Mouse (Mus musculus) thymus, postnatal 25 days (tissue): Measurements from ENCODE around the gene Irf2.

Source experiments
- DNase-seq: peaks from one replicate; pipeline ENCODE4 v3.0.0; 2022

The Irf2 gene

DNA sequence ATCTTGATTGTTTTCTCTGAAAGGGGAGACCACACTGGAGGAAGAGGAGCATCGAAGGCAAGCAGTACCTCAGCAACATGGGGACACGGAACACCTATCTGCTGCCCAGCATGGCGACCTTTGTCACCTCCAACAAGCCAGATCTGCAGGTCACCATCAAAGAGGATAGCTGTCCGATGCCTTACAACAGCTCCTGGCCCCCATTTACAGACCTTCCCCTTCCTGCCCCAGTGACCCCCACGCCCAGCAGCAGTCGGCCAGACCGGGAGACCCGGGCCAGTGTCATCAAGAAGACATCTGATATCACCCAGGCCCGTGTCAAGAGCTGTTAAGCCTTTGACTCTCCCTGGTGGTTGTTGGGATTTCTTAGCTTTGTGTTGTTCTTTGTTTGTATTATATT lies 106.4 kb downstream of the Irf2 start:
- DNase-seq, result no peak

GRCm38 (mm10) chr8:46846893-46847292 lies 107.4 kb downstream of the Irf2 start:
- DNase-seq, result no peak

DNA sequence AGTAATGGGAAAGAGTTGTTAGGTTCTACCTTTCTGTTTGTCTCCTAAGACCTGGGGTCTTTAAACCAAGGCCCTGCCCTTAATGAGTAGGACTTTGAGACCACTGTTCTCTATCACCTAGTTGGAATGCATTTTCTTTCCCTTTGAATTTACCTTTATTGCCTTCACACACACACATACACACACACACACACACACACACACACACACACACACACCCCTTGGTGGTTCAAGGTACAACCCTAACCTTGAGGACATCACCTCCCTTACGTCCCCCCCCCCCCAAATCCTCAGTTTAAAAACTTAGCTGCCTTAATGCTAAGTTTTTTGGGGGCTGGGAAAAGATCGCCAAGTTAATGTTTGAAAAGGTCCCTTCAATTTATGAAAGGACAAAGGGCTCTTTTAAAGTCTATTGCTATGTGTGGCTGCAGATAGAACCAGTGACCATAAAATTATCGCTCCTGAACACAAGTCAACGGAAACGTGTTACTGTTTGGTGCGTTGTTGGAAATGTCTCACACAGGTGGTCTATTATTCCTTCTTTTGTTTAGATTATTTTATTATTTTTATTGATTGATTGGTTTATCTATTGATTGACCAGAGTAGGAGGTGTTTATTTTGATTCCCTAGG lies 108.6 kb downstream of the Irf2 start:
- DNase-seq, result no peak

- no peak for DNase-seq
Observed at GRCm38 (mm10) chr8:46848931-46849330, 109.4 kb downstream of the Irf2 start.

DNA sequence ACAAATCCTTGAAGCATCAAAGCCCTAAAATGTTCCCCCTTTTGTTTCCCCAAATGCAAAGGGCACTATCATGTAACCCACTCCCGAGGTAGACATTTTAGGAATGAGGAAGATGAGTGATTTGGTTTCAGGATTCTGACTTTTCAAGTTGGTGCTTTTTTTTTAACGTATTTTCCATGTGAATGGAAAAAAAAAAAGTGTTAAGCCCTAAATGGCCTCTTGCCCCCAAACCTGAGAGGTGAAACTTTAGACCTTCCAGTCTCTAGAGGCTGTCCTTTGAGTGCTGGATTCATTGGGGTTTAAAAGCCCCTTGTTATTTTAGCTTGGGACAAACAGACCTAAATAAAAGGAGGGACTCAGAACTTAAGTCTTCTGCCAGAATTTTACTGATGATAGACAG lies 109.9 kb downstream of the Irf2 start:
- no peak for DNase-seq

GRCm38 (mm10) chr8:46850258-46850897 lies 110.8 kb downstream of the Irf2 start:
- no peak for DNase-seq

- no peak for DNase-seq
Observed at GRCm38 (mm10) chr8:46851560-46851959, 112.0 kb downstream of the Irf2 start.

DNA sequence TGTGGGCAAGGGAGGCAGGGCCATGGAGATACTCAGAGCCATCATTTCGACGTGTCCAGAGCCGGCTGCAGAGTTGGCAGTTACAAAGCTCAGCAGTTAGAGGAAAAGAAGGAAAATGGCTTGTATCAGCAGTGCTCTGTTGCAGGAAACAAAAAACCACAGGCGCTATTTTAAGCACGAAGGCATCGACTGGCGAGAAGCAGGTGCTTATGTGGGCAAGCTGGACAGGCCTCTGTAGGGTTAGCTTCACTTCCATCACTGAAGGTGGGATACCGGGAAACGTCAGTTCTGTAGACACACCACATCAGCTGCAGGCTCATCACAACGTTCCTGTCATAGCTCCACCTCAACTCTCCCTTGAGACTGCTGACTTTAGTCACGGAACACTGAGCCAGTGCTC lies 112.8 kb downstream of the Irf2 start:
- peak; percentile 53 for DNase-seq

DNA sequence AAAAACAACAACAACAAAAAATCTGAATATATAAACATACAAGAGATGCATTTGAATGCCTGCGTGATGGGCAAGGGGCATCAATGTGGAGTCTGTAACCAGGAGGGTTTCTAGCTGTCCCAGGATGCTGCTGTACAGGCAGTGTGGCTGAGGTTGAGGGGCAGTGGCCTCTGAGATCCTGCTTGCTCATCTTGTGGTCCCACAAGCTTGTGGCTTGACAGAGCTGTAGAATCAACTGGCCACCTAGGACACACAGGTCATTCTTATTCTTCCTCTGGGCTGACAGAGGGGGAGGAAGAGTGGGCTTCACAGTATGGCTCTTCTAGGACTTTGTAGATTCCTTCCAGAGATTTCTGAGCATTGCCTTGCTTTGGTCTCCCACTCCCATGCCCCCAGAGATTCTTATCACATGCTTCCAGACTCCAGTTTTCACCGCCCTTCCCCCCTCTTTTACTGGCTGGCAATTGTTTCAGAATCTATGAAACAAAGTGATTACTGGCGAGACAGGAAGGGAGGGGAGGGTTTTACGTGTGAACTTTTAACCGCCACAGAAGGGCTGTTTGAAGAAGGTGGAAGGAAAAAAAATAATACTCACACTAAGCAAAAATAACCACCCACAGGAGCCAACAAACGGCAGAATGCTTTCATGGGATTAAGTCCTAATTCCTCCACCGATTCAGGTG lies 119.8 kb downstream of the Irf2 start:
- DNase-seq, result peak; percentile 52

- no peak for DNase-seq
Observed at GRCm38 (mm10) chr8:46859847-46860167, 120.3 kb downstream of the Irf2 start.

GRCm38 (mm10) chr8:46862508-46862907 lies 123.0 kb downstream of the Irf2 start:
- no peak for DNase-seq

DNA sequence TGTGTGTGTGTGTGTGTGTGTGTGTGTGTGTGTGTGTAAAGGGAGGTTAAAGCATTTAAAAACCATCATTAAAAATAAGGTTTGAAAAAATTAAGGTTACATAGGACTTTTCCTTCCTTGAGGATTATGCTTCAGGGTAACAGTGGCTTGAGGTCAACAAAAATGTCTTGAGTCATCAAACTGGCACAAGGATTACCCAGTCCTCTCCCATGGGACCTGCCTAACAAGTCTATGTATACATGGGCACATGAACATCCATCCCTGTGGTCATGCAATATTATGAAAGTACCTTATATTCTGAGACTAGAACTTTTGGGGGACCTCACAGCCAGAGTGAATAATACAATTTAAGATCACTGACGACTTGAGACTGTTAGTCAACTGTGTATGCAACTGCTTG lies 125.9 kb downstream of the Irf2 start:
- no peak for DNase-seq

GRCm38 (mm10) chr8:46867440-46867839 lies 127.9 kb downstream of the Irf2 start:
- no peak for DNase-seq

- DNase-seq, result no peak
Observed at GRCm38 (mm10) chr8:46868346-46869065, 129.0 kb downstream of the Irf2 start.

- no peak for DNase-seq
Observed at GRCm38 (mm10) chr8:46869521-46869925, 130.0 kb downstream of the Irf2 start.

DNA sequence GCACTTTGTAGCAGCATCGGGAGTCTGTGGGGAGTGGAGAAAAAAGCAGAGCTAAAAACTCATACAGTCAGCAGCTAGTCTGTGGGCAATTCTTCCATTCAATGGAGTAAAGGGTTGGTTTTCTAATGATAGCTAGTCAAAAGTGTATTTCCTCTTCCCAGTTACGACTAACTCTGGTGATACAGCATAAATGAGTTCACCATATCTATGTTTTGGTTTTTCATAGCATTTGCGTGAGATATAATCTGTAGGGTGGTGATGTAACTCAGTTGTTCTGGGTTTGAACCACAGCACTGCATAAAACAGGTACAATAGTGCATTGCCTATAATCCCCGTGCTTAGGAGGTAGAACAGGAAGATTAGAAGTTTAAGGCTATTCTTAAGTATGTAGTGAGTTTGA lies 131.6 kb downstream of the Irf2 start:
- no peak for DNase-seq

GRCm38 (mm10) chr8:46875615-46876293 lies 136.2 kb downstream of the Irf2 start:
- no peak for DNase-seq

DNA sequence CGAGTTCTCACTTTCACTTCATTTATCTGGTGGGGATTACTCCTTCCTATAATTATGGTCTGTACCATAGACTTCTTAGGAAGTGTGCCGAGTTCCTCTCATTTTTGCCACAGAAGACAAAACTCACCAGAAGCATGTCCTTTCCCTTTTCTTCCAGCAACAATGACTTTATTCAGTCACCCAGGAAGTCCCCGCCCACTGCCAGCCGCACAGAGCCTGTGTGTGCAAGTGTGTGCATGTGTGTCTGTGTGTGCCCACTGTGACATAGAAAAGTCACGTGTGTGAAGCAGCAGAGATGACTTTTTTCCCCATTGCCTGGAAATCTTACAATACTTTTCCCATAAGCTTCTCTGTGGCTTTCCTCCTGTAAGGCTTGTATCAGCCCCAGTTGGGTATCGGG lies 141.8 kb downstream of the Irf2 start:
- DNase-seq, result peak; percentile 21

GRCm38 (mm10) chr8:46881755-46882419 lies 142.4 kb downstream of the Irf2 start:
- no peak for DNase-seq

DNA sequence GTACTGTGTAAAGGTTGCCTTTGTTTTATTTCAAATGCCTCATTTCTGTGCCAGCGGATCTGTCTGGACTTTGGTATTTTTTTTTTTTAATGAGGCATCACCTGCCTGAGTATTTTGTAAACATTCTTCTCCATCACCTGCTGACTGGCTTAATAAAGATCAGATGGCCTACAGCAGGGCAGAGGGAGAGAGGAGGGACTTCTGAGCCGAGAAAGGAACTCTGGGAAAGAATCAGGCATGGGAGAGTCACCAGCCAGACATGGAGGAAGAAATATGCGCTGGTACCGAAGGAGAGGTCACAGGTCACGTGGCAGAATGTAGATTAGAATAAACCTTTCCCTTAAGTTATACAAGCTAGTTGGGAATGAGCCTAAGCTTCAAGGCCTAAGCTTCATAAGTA lies 143.2 kb downstream of the Irf2 start:
- DNase-seq, result no peak

DNA sequence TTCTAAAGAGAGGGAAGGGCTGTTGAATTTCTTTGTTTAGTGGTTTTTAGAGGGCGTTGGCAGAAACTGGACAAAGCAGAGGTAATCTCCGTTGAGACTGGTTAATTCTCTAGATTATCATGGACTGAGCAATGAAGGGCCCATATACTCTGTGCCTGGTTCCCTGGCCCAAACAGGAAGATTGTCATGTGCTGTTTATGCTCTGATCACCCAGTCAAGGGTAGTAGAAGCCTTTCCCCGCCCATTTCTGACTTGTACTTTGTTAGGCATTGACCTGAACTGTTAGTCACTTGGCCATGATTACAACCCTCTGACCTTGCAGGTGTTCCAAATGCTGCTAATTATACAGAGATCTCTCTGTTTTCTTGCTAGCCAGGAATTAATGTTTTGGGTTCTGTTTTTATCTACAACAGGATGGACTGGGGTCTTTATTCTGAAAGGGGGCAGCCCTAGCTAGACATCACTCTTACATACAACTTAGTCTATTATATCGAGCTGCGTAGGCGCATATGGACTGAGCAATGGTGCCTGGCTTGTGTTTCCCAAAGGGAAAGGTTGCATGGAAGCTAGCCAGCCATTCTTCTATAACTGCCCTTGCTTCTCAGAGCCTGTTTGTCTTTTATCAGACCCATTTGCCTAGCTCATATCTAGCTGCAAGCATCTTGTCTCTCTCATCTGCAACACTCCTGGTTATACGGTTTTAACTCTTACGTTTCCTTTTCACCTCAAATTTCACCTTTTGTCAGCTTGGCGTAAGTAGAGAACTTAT lies 143.9 kb downstream of the Irf2 start:
- DNase-seq, result no peak

DNA sequence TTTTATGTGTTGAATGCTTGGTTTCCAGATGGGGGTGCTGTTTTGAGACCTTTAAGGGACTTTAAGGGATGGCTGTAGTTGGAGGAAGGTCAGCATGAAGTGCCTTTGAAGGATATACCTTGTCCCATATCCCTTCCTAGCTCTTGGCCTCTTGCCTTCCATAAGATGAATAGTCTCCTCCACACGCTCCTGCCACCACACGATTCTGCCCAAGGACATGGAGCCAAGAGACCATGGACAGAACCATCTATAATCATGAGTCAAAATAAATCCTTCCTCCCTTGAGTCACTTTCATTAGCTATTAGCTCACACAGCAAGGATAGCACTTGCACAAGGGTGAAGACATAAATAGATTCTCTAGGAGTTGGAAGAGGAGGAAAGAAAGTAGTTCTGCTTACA lies 146.3 kb downstream of the Irf2 start:
- no peak for DNase-seq
